Mouse (Mus musculus): ENCODE measurements around the gene Fgfr2. TPM values are rescaled to one million over a fixed set of nuclear protein-coding genes. Genes with fewer than 3 reads are reported as not detected.

Gene Fgfr2
- polyA plus RNA-seq, 1 experiment from 2014 or later, result 11.2 TPM

DNA sequence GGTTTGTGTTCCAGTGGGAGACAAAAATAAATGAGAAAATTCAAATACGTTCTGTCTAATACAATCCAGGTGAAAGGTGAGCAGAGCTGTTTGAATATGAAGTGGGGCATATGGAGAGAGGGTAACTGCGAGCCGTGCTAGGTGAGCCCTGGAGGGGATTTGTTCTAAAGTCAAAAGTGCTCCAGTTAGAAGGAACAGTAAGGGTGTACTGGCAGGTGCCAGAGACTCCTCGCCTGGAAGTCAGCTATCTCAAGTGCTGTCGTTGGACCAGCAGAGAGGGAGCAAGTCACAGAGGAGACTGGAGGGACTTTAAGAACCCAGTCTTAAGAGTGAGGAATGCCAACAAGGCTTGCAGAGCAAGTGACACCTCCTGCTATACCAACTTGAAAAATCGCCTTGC lies 1240.3 kb downstream of the Fgfr2 start:
- DNase-seq (no peak), ATAC-seq (no peak)
- no peak for TF ChIP-seq CTCF (IDR thresholded peaks at IDR 0.05; ENCODE audit: low read depth)
- no peak for TF ChIP-seq EP300 (IDR thresholded peaks at IDR 0.05; ENCODE audit: low read depth)
- no peak overlapping the region for H3K4me3 ChIP-seq (ENCODE audit: low read depth, low read length)
- WGBS (ENCODE audit: insufficient replicate concordance), result 58% methylated on average over 6 of the region's 6 CpGs
- H3K4me2 ChIP-seq (ENCODE audit: low read depth, low read length), result no peak overlapping the region
- H3K9me3 ChIP-seq (ENCODE audit: low read length), result no peaks in the 10 kb centered on the region
- H3K27me3 ChIP-seq (ENCODE audit: insufficient read depth, low read length), result no peaks in the 10 kb centered on the region
- H3K4me1 ChIP-seq (ENCODE audit: insufficient read depth), result no peaks in the 10 kb centered on the region
- no peaks in the 10 kb centered on the region for H3K36me3 ChIP-seq (replicated peaks; ENCODE audit: insufficient read depth, low read length)
- no peak overlapping the region for H3K9ac ChIP-seq (replicated peaks)
- H3K27ac ChIP-seq (ENCODE audit: low read depth), result no peak overlapping the region

DNA sequence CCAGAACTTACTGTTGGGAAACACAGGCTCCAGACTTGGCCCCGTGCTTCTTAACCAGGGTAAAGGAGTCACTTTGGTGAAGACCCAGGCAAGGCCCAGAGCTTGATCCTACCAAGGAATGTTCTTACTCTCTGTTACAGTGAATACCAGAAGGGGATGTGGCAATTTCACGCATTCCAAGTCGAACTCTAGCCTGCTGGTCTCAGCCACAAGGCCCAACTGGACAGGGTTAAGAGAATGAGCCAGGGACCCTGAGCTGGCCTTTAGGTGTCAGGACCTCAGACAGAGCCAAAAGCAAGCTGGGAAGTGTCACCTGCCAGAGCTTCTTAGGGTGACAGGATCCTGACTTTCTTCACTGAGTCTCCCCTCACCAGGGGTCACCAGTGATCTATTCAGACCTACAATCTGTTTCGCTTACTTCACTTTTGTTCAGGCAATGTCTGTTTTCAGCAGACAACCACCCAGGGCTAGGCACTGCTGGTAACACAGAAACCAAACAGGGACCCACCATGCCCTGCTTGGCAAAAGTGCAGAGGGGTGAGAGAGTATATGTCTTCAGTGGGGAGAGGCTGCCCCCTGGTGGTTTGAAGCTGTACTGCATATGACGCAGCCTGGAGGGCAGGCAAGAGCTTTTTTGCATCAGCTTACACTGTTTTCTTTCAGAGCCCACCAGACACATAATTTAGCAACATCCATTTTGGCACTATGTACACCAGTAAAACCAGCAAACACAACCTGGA lies 1241.1 kb downstream of the Fgfr2 start:
- ATAC-seq, result no peak
- no peaks in the 10 kb centered on the region for H3K27me3 ChIP-seq (ENCODE audit: insufficient read depth, low read length)
- H3K9me3 ChIP-seq (ENCODE audit: low read length), result no peaks in the 10 kb centered on the region
- WGBS (ENCODE audit: insufficient replicate concordance), result 49% methylated on average over 5 of the region's 5 CpGs
- TF ChIP-seq EP300 (IDR thresholded peaks at IDR 0.05; ENCODE audit: low read depth), result no peak
- TF ChIP-seq CTCF (IDR thresholded peaks at IDR 0.05; ENCODE audit: low read depth), result peak; percentile 96
- H3K9ac ChIP-seq (replicated peaks), result no peak overlapping the region
- H3K36me3 ChIP-seq (replicated peaks; ENCODE audit: insufficient read depth, low read length), result no peaks in the 10 kb centered on the region
- H3K4me3 ChIP-seq (ENCODE audit: low read depth, low read length), result no peak overlapping the region
- peak; percentile 79 for DNase-seq
- no peak overlapping the region for H3K27ac ChIP-seq (ENCODE audit: low read depth)
- no peak overlapping the region for H3K4me2 ChIP-seq (ENCODE audit: low read depth, low read length)
- no peaks in the 10 kb centered on the region for H3K4me1 ChIP-seq (ENCODE audit: insufficient read depth)

DNA sequence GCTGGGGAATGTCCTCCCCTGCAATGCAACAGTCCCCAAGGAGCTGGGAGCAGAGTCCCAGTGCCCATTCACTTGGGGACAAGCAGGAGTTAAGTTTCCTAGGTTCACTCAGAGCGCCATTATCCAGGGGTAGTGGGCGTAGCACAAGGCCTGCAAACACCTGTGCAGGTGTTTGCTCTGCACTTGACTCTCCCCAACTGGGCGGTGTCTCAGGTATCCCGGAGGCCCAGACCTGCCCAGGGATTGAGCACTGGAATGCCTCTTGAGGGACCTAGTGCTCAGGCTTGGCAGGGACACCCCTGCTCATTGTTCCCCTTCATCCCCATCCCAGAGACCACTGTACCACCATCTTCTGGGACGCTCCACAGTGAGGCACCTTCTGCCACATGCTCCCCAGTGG lies 1243.0 kb downstream of the Fgfr2 start:
- no peak overlapping the region for H3K27ac ChIP-seq (ENCODE audit: low read depth)
- TF ChIP-seq CTCF (IDR thresholded peaks at IDR 0.05; ENCODE audit: low read depth) (no peak), EP300 (IDR thresholded peaks at IDR 0.05; ENCODE audit: low read depth) (no peak)
- no peaks in the 10 kb centered on the region for H3K27me3 ChIP-seq (ENCODE audit: insufficient read depth, low read length)
- no peak overlapping the region for H3K4me2 ChIP-seq (ENCODE audit: low read depth, low read length)
- 55% methylated on average over 5 of the region's 5 CpGs for WGBS (ENCODE audit: insufficient replicate concordance)
- no peak overlapping the region for H3K4me3 ChIP-seq (ENCODE audit: low read depth, low read length)
- no peaks in the 10 kb centered on the region for H3K9me3 ChIP-seq (ENCODE audit: low read length)
- H3K36me3 ChIP-seq (replicated peaks; ENCODE audit: insufficient read depth, low read length), result no peaks in the 10 kb centered on the region
- no peak for ATAC-seq
- no peaks in the 10 kb centered on the region for H3K4me1 ChIP-seq (ENCODE audit: insufficient read depth)
- no peak for DNase-seq
- no peak overlapping the region for H3K9ac ChIP-seq (replicated peaks)

DNA sequence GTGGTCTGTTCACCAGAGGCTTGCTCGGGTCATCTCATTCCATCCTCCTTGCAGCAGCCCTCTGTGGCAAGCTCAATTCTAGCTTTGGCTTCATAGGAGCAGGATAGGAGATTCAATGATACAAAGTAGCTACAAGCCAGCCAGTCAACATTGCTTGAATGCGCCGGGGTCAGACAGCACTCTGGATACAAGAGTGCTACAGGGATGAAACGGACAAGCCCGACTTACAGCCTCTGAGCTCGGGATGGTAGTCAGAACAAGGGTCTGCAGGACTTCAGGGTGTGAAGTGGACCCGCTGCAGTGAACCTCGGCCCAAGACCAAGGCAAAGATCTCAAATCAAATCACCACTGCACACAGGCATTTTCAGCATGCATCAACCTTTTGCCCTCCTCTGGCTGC lies 1244.3 kb downstream of the Fgfr2 start:
- Histone ChIP-seq H3K9me3 (ENCODE audit: low read length) (no peaks in the 10 kb centered on the region), H3K36me3 (replicated peaks; ENCODE audit: insufficient read depth, low read length) (no peaks in the 10 kb centered on the region), H3K4me3 (ENCODE audit: low read depth, low read length) (no peak overlapping the region), H3K9ac (replicated peaks) (no peak overlapping the region), H3K27me3 (ENCODE audit: insufficient read depth, low read length) (no peaks in the 10 kb centered on the region), H3K4me1 (ENCODE audit: insufficient read depth) (no peaks in the 10 kb centered on the region), H3K4me2 (ENCODE audit: low read depth, low read length) (no peak overlapping the region), H3K27ac (ENCODE audit: low read depth) (no peak overlapping the region)
- 52% methylated on average over 8 of the region's 8 CpGs for WGBS (ENCODE audit: insufficient replicate concordance)
- DNase-seq (no peak), ATAC-seq (no peak)
- TF ChIP-seq EP300 (IDR thresholded peaks at IDR 0.05; ENCODE audit: low read depth) (no peak), CTCF (IDR thresholded peaks at IDR 0.05; ENCODE audit: low read depth) (no peak)

DNA sequence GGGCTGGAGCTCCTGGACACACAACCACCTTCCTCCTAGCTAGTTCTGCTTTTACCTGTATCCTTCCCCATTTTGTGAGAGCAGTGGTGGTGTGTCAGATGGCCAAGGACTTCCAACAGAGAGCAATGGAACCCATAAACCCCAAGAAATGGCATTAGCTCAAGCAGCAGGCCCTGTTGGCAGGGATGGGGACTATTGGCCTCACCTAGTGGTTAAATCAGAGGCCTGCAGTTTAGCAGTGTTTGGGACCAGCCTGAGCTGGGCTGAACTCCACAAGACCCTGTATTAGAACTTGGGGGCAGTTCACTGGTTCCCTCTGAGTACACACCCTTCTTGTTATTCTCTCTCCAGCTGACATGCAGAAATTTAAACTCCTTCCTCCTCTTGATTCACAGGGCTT lies 1262.0 kb downstream of the Fgfr2 start:
- Histone ChIP-seq H3K4me3 (ENCODE audit: low read depth, low read length) (no peak overlapping the region), H3K27me3 (ENCODE audit: insufficient read depth, low read length) (no peaks in the 10 kb centered on the region), H3K4me1 (ENCODE audit: insufficient read depth) (no peaks in the 10 kb centered on the region), H3K9me3 (ENCODE audit: low read length) (no peaks in the 10 kb centered on the region), H3K4me2 (ENCODE audit: low read depth, low read length) (no peak overlapping the region), H3K27ac (ENCODE audit: low read depth) (no peak overlapping the region), H3K9ac (replicated peaks) (no peak overlapping the region), H3K36me3 (replicated peaks; ENCODE audit: insufficient read depth, low read length) (no peaks in the 10 kb centered on the region)
- DNase-seq (no peak), ATAC-seq (no peak)
- TF ChIP-seq CTCF (IDR thresholded peaks at IDR 0.05; ENCODE audit: low read depth), result no peak

DNA sequence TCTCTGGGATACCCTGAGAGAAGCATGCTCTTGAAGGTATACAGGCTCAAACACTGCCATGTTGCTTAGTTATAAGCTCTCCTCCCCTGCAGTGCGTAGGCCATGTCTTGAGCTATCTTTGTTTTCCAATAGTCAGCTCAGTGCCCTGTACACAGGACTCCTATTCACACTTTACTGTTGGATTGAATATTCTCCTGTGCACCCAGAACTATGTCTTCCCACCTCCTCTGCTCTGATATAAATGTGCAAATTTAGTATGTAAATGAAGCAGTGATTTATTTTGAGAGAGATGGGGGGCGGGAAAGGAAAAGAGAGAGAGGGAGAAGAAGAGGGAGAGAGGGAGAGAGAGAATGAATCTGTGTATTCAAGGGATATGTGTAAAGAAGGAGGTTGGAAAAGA lies 1267.5 kb downstream of the Fgfr2 start:
- H3K27ac ChIP-seq (ENCODE audit: low read depth), result no peak overlapping the region
- TF ChIP-seq CTCF (IDR thresholded peaks at IDR 0.05; ENCODE audit: low read depth), result no peak
- TF ChIP-seq EP300 (IDR thresholded peaks at IDR 0.05; ENCODE audit: low read depth), result no peak
- H3K9me3 ChIP-seq (ENCODE audit: low read length), result no peaks in the 10 kb centered on the region
- DNase-seq, result no peak
- ATAC-seq, result no peak
- 81% methylated on average over 2 of the region's 2 CpGs for WGBS (ENCODE audit: insufficient replicate concordance)
- no peaks in the 10 kb centered on the region for H3K27me3 ChIP-seq (ENCODE audit: insufficient read depth, low read length)
- H3K36me3 ChIP-seq (replicated peaks; ENCODE audit: insufficient read depth, low read length), result no peaks in the 10 kb centered on the region
- no peaks in the 10 kb centered on the region for H3K4me1 ChIP-seq (ENCODE audit: insufficient read depth)
- H3K4me3 ChIP-seq (ENCODE audit: low read depth, low read length), result no peak overlapping the region
- no peak overlapping the region for H3K9ac ChIP-seq (replicated peaks)
- H3K4me2 ChIP-seq (ENCODE audit: low read depth, low read length), result no peak overlapping the region

DNA sequence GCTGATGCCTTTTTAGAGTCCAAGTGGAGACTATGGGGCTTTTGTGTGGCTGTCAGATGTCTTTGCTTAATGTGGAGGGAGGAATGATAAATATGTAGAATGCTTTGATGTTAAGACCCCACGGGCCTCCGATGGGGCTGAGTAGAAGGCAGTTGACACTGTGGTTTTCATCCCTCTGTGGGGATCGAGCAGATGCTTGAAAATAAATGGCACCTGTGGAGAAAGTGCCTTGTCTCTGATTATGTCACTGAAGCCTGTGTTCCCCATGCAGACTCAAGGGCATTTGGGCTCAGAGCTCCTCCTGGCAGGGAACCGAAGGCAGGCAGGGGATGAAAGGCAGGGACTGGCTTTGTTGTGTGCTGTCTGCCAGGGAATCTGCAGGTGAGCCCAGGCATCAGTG lies 1272.6 kb downstream of the Fgfr2 start:
- no peak for DNase-seq
- Histone ChIP-seq H3K4me3 (ENCODE audit: low read depth, low read length) (no peak overlapping the region), H3K36me3 (replicated peaks; ENCODE audit: insufficient read depth, low read length) (no peaks in the 10 kb centered on the region), H3K27me3 (ENCODE audit: insufficient read depth, low read length) (no peaks in the 10 kb centered on the region), H3K4me2 (ENCODE audit: low read depth, low read length) (no peak overlapping the region), H3K9ac (replicated peaks) (no peak overlapping the region), H3K27ac (ENCODE audit: low read depth) (no peak overlapping the region), H3K9me3 (ENCODE audit: low read length) (no peaks in the 10 kb centered on the region), H3K4me1 (ENCODE audit: insufficient read depth) (no peaks in the 10 kb centered on the region)
- no peak for ATAC-seq
- TF ChIP-seq CTCF (IDR thresholded peaks at IDR 0.05; ENCODE audit: low read depth) (no peak), EP300 (IDR thresholded peaks at IDR 0.05; ENCODE audit: low read depth) (no peak)
- WGBS (ENCODE audit: insufficient replicate concordance), result 38% methylated on average over 4 of the region's 4 CpGs

All from liver, postnatal 0 days (tissue).